Mouse (Mus musculus) hindbrain, embryonic 16.5 days (tissue): ENCODE measurements around the gene Nr2e3. TPM values are rescaled to one million over a fixed set of nuclear protein-coding genes. Genes with fewer than 3 reads are reported as not detected.
"Not testable (repeated sequence)": the region's sequence is repeated elsewhere in the genome, so short reads cannot be mapped to it uniquely, and the experiment has no call there.

Experiments used
- ATAC-seq: fragments of 200-750 bp; cut with Nextera tagmentation; 2 replicates; pipeline ENCODE4 v1.8.0; 2017; ENCODE audit warnings: moderate TSS enrichment, moderate library complexity
- H3K27ac ChIP-seq: fragments of 300-500 bp; sonication (generic); 2 replicates; pipeline ENCODE4 v1.5.1; 2014; ENCODE audit warnings: low read depth, mild to moderate bottlenecking, control low read depth, low read length, moderate library complexity
- H3K27me3 ChIP-seq: fragments of 300-500 bp; sonication (generic); replicated peaks from 2 replicates; pipeline ENCODE4 v1.6.1; 2014; ENCODE audit warnings: low read length; ENCODE audit not compliant: control insufficient read depth, insufficient read depth
- H3K36me3 ChIP-seq: fragments of 300-500 bp; sonication (generic); 2 replicates; pipeline ENCODE4 v1.6.1; 2014; ENCODE audit warnings: mild to moderate bottlenecking, low read length, moderate library complexity, mixed read lengths; ENCODE audit not compliant: control insufficient read depth, insufficient read depth
- H3K4me1 ChIP-seq: fragments of 300-500 bp; sonication (generic); 2 replicates; pipeline ENCODE4 v1.6.1; 2014; ENCODE audit warnings: low read depth, low read length; ENCODE audit not compliant: control insufficient read depth, insufficient read depth
- H3K4me2 ChIP-seq: fragments of 300-500 bp; sonication (generic); 2 replicates; pipeline ENCODE4 v1.6.1; 2014; ENCODE audit warnings: mild to moderate bottlenecking, low read length, control low read depth, moderate library complexity
- H3K4me3 ChIP-seq: fragments of 300-500 bp; sonication (generic); 2 replicates; pipeline ENCODE4 v1.5.1; 2014; ENCODE audit warnings: mild to moderate bottlenecking, low read length, control low read depth, moderate library complexity
- H3K9ac ChIP-seq: fragments of 300-500 bp; sonication (generic); 2 replicates; pipeline ENCODE4 v1.6.1; 2014; ENCODE audit warnings: low read depth, mild to moderate bottlenecking, control low read depth, low read length, moderate library complexity
- H3K9me3 ChIP-seq: fragments of 300-500 bp; sonication (generic); 2 replicates; pipeline ENCODE4 v1.6.1; 2014; ENCODE audit warnings: mild to moderate bottlenecking, low read length, moderate library complexity; ENCODE audit not compliant: control insufficient read depth
- WGBS: fragments of 180-500 bp; shearing (Covaris S2); extraction: QIAGEN DNeasy Blood & Tissue Kit; methylation state at CpG from one replicate; pipeline ENCODE4 v1.1.7; 2014; 5-methylcytosine and 5-hydroxymethylcytosine counted together
- polyA plus RNA-seq: library from polyadenylated mRNA; unstranded; fragments of >200 nt; fragmentation: Nextera tagmentation; extraction: Ambion mirVana; gene quantifications from 2 replicates; pipeline ENCODE4 v1.2.1, GENCODE M21; 2015

The Nr2e3 gene
- polyA plus RNA-seq, 1 experiment from 2014 or later, result not detected

DNA sequence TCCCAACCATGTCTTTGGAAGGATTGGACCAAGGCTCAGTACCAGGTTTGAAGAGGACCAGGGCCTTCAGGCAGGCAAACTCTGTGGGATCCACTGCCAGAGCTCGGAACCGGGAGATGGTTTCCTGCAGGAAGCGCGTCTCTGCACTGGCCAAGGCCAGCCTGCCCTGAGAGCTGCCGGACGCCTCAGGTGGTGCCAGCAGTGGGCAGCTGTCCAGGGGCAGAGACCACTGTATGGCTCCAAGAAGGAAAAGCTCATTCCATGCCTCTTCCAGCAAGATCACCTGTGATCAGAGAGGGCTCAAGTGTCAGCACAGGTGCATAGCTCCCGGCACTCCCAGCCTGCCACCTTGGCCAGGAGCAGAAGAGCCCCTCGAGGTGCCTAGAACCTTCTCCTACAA, 13.2 kb downstream of the Nr2e3 start:
- Histone ChIP-seq H3K27ac (no peak overlapping the region), H3K9ac (no peak overlapping the region), H3K4me1 (no peaks in the 10 kb centered on the region), H3K4me2 (no peak overlapping the region), H3K4me3 (no peak overlapping the region), H3K9me3 (no peaks in the 10 kb centered on the region), H3K36me3 (no peaks in the 10 kb centered on the region), H3K27me3 (no peaks in the 10 kb centered on the region)
- 95% methylated on average over 8 of the region's 8 CpGs for WGBS
- no peak for ATAC-seq

DNA sequence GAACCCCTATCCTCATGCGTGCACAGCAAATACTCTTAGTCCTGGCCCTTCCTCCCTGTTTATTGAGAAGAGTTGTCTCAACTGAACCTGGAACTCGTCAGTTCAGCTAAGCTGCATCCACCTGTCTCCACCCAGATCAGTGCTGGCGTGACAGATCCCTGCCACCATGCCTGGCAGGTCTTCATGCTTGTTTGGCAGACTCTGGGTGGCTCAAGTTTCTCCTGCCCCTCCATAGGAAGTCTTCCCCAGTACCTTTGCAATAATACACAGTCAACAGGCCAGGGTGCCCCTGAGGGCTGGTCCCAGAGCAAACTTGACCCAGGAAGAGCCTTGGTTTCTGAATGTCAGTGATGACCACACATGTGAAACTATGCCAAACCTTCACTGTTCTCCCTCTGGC, 15.2 kb downstream of the Nr2e3 start:
- WGBS, result 88% methylated on average over 3 of the region's 3 CpGs
- no peak for ATAC-seq

GRCm38 (mm10) chr9:59943826-59944225, 16.6 kb downstream of the Nr2e3 start:
- Histone ChIP-seq H3K4me2 (no peak overlapping the region), H3K27ac (no peak overlapping the region), H3K4me1 (no peaks in the 10 kb centered on the region), H3K4me3 (no peak overlapping the region), H3K9ac (no peak overlapping the region), H3K9me3 (no peaks in the 10 kb centered on the region), H3K27me3 (no peaks in the 10 kb centered on the region), H3K36me3 (no peaks in the 10 kb centered on the region)
- 91% methylated on average over 6 of the region's 6 CpGs for WGBS
- no peak for ATAC-seq

More for the DNA sequence above, 15.2 kb downstream of the Nr2e3 start:
- H3K27me3 ChIP-seq, result no peaks in the 10 kb centered on the region
- no peak overlapping the region for H3K27ac ChIP-seq
- H3K4me3 ChIP-seq, result no peak overlapping the region
- H3K4me2 ChIP-seq, result no peak overlapping the region
- H3K36me3 ChIP-seq, result no peaks in the 10 kb centered on the region
- H3K9me3 ChIP-seq, result no peaks in the 10 kb centered on the region
- no peak overlapping the region for H3K9ac ChIP-seq
- no peaks in the 10 kb centered on the region for H3K4me1 ChIP-seq

- Histone ChIP-seq H3K4me3 (no peak overlapping the region), H3K9me3 (no peaks in the 10 kb centered on the region), H3K27ac (no peak overlapping the region), H3K4me2 (no peak overlapping the region), H3K9ac (no peak overlapping the region), H3K36me3 (no peaks in the 10 kb centered on the region), H3K4me1 (no peaks in the 10 kb centered on the region), H3K27me3 (no peaks in the 10 kb centered on the region)
- ATAC-seq, result no peak
- 40% methylated on average over 5 of the region's 5 CpGs for WGBS
Measured at GRCm38 (mm10) chr9:59942501-59943085, 17.9 kb downstream of the Nr2e3 start.

DNA sequence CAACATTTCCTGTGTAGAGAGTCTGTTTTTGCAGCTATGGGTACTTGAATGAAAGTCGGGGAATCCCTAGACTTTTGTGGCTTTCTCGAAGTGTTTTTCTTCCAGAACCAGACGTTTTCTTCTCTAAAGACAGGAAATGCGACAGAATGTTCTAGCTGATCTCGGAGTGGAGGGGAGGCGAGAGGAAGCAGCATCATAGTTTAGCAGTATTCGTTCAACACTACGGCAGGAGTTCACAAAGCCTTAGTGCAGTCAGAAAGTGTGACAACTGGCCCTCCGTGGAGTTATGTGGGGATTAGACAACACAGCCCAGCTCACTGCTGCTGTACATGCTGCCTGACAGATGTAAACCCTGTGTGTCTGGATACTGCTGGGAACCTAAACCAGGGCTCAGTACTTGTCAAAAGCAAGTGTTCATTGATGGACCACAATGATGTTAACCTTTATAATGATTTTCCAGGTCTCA, 18.5 kb downstream of the Nr2e3 start:
- H3K27ac ChIP-seq, result no peak overlapping the region
- 74% methylated on average over 9 of the region's 9 CpGs for WGBS
- no peak overlapping the region for H3K9ac ChIP-seq

GRCm38 (mm10) chr9:59940913-59941884, 19.3 kb downstream of the Nr2e3 start:
- no peaks in the 10 kb centered on the region for H3K4me1 ChIP-seq
- no peaks in the 10 kb centered on the region for H3K9me3 ChIP-seq
- H3K4me3 ChIP-seq, result no peak overlapping the region
- ATAC-seq, result no peak
- no peak overlapping the region for H3K27ac ChIP-seq
- H3K4me2 ChIP-seq, result no peak overlapping the region
- H3K36me3 ChIP-seq, result no peaks in the 10 kb centered on the region
- H3K9ac ChIP-seq, result no peak overlapping the region
- 81% methylated on average over 11 of the region's 12 CpGs for WGBS
- no peaks in the 10 kb centered on the region for H3K27me3 ChIP-seq

More for the DNA sequence above, 18.5 kb downstream of the Nr2e3 start:
- no peaks in the 10 kb centered on the region for H3K27me3 ChIP-seq
- H3K4me3 ChIP-seq, result no peak overlapping the region
- no peak overlapping the region for H3K4me2 ChIP-seq
- H3K36me3 ChIP-seq, result no peaks in the 10 kb centered on the region
- ATAC-seq, result no peak
- no peaks in the 10 kb centered on the region for H3K9me3 ChIP-seq
- no peaks in the 10 kb centered on the region for H3K4me1 ChIP-seq

DNA sequence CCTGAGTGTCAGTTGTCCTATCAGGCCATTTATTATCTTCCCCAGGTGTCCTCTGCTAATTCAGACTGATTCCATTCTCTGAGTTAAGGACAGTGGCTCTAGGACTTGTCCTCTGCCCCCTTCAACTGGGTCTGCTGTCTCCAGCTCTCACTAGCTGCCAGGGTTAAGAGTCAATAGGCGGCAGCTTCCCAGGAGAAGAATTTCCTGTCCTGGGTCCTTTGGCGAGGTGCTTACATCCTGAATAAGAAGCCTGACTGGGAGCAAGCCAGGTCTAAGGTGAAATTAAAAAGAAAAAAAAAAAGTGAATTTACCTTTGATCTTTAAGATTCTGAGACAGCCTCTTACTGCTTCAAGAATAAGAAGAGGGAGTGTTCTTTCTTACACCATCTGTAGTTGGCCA, 20.8 kb downstream of the Nr2e3 start:
- no peak overlapping the region for H3K9ac ChIP-seq
- H3K27ac ChIP-seq, result no peak overlapping the region
- H3K27me3 ChIP-seq, result no peaks in the 10 kb centered on the region
- no peak overlapping the region for H3K4me2 ChIP-seq
- WGBS, result 82% methylated on average over 2 of the region's 2 CpGs
- H3K36me3 ChIP-seq, result no peaks in the 10 kb centered on the region
- ATAC-seq, result no peak
- H3K4me1 ChIP-seq, result no peaks in the 10 kb centered on the region
- no peaks in the 10 kb centered on the region for H3K9me3 ChIP-seq
- H3K4me3 ChIP-seq, result no peak overlapping the region

DNA sequence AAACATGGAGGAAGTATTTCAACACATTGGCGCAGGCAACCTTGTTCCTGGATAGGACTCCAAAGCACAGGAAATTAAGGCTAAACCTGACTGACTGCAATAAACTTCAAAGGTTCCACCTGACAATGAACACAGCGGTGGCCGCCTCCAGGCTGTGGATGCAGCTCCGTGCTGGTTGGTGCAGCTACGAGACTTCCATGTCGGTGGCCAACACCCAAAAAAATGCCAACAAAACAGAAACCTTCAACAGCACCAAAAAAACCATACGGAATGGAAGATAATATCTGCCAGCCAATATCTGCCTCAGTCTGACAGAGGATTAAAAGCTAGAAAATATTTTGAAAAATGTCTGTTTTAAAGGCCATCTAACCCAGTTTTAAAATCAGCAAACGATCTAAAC, 21.9 kb downstream of the Nr2e3 start:
- 87% methylated on average over 8 of the region's 8 CpGs for WGBS
- no peak overlapping the region for H3K9ac ChIP-seq
- H3K27ac ChIP-seq, result no peak overlapping the region
- H3K36me3 ChIP-seq, result no peaks in the 10 kb centered on the region
- no peaks in the 10 kb centered on the region for H3K9me3 ChIP-seq
- no peak for ATAC-seq
- no peak overlapping the region for H3K4me2 ChIP-seq
- no peaks in the 10 kb centered on the region for H3K27me3 ChIP-seq
- no peak overlapping the region for H3K4me3 ChIP-seq
- no peaks in the 10 kb centered on the region for H3K4me1 ChIP-seq

DNA sequence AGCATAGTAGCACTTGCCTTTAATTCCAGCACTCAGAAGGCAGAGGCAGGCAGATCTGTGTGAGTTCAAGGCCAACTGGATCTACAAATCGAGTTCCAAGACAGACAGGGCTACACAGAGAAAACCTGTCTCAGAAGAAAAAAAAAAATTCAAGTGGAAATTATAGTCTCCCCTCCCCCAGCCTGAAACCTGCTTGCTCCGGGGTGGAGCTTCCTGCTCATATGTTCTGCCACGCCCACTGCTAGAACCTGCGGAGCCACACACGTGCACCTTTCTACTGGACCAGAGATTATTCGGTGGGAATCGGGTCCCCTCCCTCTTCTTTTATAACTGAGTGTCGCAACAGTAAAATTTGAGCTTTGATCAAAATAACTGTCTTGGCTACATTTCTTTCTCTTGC, 24.6 kb downstream of the Nr2e3 start:
- ATAC-seq, H3K9me3 ChIP-seq, H3K36me3 ChIP-seq, H3K9ac ChIP-seq, H3K4me3 ChIP-seq, H3K4me1 ChIP-seq, H3K27ac ChIP-seq, H3K4me2 ChIP-seq, H3K27me3 ChIP-seq: not testable (repeated sequence)
- 86% methylated on average over 8 of the region's 8 CpGs for WGBS
